In the genomic region with DNA sequence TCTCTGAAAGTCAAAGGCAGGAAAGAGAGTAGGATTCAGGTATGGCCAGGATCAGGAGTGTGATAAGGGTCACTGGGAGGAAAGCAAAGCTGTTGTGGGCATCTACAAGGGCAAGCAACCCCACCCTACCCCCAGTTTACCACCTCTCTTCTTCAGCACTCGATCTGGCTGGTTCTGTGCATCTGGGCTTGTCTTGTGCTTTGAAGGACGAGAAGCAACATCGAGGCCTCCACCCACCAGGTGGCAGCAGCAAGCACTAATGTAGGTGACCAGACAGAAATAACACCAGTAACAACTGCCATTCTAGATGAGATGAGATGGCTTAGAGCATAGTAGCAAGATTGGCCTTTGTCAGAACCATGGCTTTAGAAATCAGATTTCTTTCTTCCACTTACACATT, we compare ENCODE assay signal across 10 mouse cellular contexts.
DNase-seq lines count a peak whose midpoint lies in the region; ATAC-seq lines count a peak whose summit lies in the region.
"Had no signal": no experiment of that assay in that cellular context is flagged by ENCODE, and none has a peak within 500 bp of the region (broad histone marks: within the 10 kb centered on the region; RNA-seq: fewer than 3 reads in every experiment).

No protein-coding gene starts in this region.

- DNase-seq in hindbrain, embryonic 11.5 days (ENCODE audit: low spot score) = peak; percentile 25
- peak; percentile 12 for DNase-seq in right cerebral cortex, postnatal 14 days
- DNase-seq in right cerebral cortex, postnatal 36 days (ENCODE audit: low spot score in 2 of 2) = no peak
- peak; percentile 4 for DNase-seq in adrenal gland, adult 8-10 months
- peak; percentile 24 for DNase-seq in lung, postnatal 14 days

- H3K36me3 ChIP-seq in hindbrain, embryonic 11.5 days (ENCODE audit: control insufficient read depth, insufficient read depth, low read length) = no peaks in the 10 kb centered on the region
- H3K36me3 ChIP-seq in hindbrain, embryonic 12.5 days = no peaks in the 10 kb centered on the region
- H3K36me3 ChIP-seq in hindbrain, embryonic 16.5 days (ENCODE audit: control insufficient read depth, insufficient read depth, low read length) = no peaks in the 10 kb centered on the region
- H3K36me3 ChIP-seq: limb, embryonic 13.5 days; midbrain, embryonic 13.5 days had no signal

- WGBS in hindbrain, embryonic 11.5 days = 94% methylated on average over 3 of the region's 3 CpGs
- WGBS in hindbrain, embryonic 12.5 days = 90% methylated on average over 3 of the region's 3 CpGs
- WGBS in hindbrain, embryonic 16.5 days = 90% methylated on average over 3 of the region's 3 CpGs

- no peak overlapping the region for H3K4me2 ChIP-seq in hindbrain, embryonic 11.5 days (replicated peaks; ENCODE audit: low read depth, low read length)
- no peak overlapping the region for H3K4me2 ChIP-seq in hindbrain, embryonic 12.5 days (replicated peaks)
- no peak overlapping the region for H3K4me2 ChIP-seq in hindbrain, embryonic 16.5 days (ENCODE audit: low read length)
- H3K4me2 ChIP-seq: limb, embryonic 13.5 days; midbrain, embryonic 13.5 days had no signal

- no peaks in the 10 kb centered on the region for H3K4me1 ChIP-seq in hindbrain, embryonic 11.5 days (replicated peaks; ENCODE audit: control insufficient read depth, insufficient read depth, low read length)
- no peaks in the 10 kb centered on the region; the same call in 1 of the 2 replicates for H3K4me1 ChIP-seq in hindbrain, embryonic 12.5 days
- H3K4me1 ChIP-seq in hindbrain, embryonic 16.5 days (ENCODE audit: control insufficient read depth, insufficient read depth, low read depth, low read length) = no peaks in the 10 kb centered on the region
- H3K4me1 ChIP-seq: limb, embryonic 13.5 days; midbrain, embryonic 13.5 days had no signal

- no peak overlapping the region for H3K4me3 ChIP-seq in hindbrain, embryonic 11.5 days (ENCODE audit: low read depth, low read length)
- no peak overlapping the region for H3K4me3 ChIP-seq in hindbrain, embryonic 12.5 days
- H3K4me3 ChIP-seq in hindbrain, embryonic 16.5 days (ENCODE audit: low read length) = no peak overlapping the region
- H3K4me3 ChIP-seq: limb, embryonic 13.5 days; midbrain, embryonic 13.5 days had no signal

- H3K9me3 ChIP-seq in hindbrain, embryonic 11.5 days (ENCODE audit: control insufficient read depth, low read length) = no peaks in the 10 kb centered on the region
- H3K9me3 ChIP-seq in hindbrain, embryonic 12.5 days (replicated peaks) = no peaks in the 10 kb centered on the region
- H3K9me3 ChIP-seq in hindbrain, embryonic 16.5 days (ENCODE audit: control insufficient read depth, low read length) = no peaks in the 10 kb centered on the region
- H3K9me3 ChIP-seq: limb, embryonic 13.5 days; midbrain, embryonic 13.5 days had no signal

- H3K27me3 ChIP-seq in hindbrain, embryonic 11.5 days (ENCODE audit: control insufficient read depth, insufficient read depth, low read length) = no peaks in the 10 kb centered on the region
- H3K27me3 ChIP-seq in hindbrain, embryonic 12.5 days = no peaks in the 10 kb centered on the region
- no peaks in the 10 kb centered on the region for H3K27me3 ChIP-seq in hindbrain, embryonic 16.5 days (replicated peaks; ENCODE audit: control insufficient read depth, insufficient read depth, low read length)
- H3K27me3 ChIP-seq: limb, embryonic 13.5 days; midbrain, embryonic 13.5 days had no signal

- no peak overlapping the region for H3K27ac ChIP-seq in hindbrain, embryonic 11.5 days (ENCODE audit: low read depth, low read length)
- no peak overlapping the region for H3K27ac ChIP-seq in hindbrain, embryonic 12.5 days
- H3K27ac ChIP-seq in hindbrain, embryonic 16.5 days (ENCODE audit: low read depth, low read length) = no peak overlapping the region
- H3K27ac ChIP-seq: limb, embryonic 13.5 days; midbrain, embryonic 13.5 days had no signal

- H3K9ac ChIP-seq in hindbrain, embryonic 11.5 days (ENCODE audit: low read depth, low read length) = no peak overlapping the region
- H3K9ac ChIP-seq in hindbrain, embryonic 12.5 days = no peak overlapping the region
- H3K9ac ChIP-seq in hindbrain, embryonic 16.5 days (ENCODE audit: low read depth, low read length) = no peak overlapping the region
- H3K9ac ChIP-seq: limb, embryonic 13.5 days; midbrain, embryonic 13.5 days had no signal

- ATAC-seq in hindbrain, embryonic 11.5 days (ENCODE audit: low FRiP score) = no peak
- no peak for ATAC-seq in hindbrain, embryonic 12.5 days (ENCODE audit: low FRiP score)
- ATAC-seq in megakaryocyte-erythroid progenitor cell, adult 5-6 weeks (replicated peaks; ENCODE audit: low FRiP score, low TSS enrichment, poor library complexity, severe bottlenecking) = no peak
- ATAC-seq in hindbrain, embryonic 16.5 days = no peak
- ATAC-seq: midbrain, embryonic 13.5 days had no signal

Comparison
In these comparisons a context has a peak if more than half of its experiments do, and no peak if none do; other contexts are left out.
1. DNase-seq: peak in hindbrain, embryonic 11.5 days (single experiment), right cerebral cortex, postnatal 14 days (single experiment), adrenal gland, adult 8-10 months (single experiment) and lung, postnatal 14 days (single experiment); none in right cerebral cortex, postnatal 36 days (0 of 2).